Mouse (Mus musculus): ENCODE results near the gene Pafah2.

- TF ChIP-seq CTCF (IDR thresholded peaks at IDR 0.05; ENCODE audit: low read depth) (no peak), EP300 (IDR thresholded peaks at IDR 0.05; ENCODE audit: low read depth) (no peak)
Measured at GRCm38 (mm10) chr4:134425088-134425487, 29.0 kb downstream of the Pafah2 start.

All from liver, embryonic 14.5 days (tissue).